In genomic region chr10:79986232-79986878, GRCm38 (mm10) we compare ENCODE assay signal across 7 mouse cellular contexts. TPM values are rescaled to one million over a fixed set of nuclear protein-coding genes. Genes with fewer than 3 reads are reported as not detected.
DNase-seq lines count a peak whose midpoint lies in the region; ATAC-seq and TF ChIP-seq lines count a peak whose summit lies in the region.

No protein-coding gene starts in this region.

- 35% methylated on average over 6 of the region's 6 CpGs for WGBS in embryonic facial prominence, embryonic 14.5 days
- whole genome bisulfite sequencing in liver, embryonic 16.5 days (ENCODE audit: insufficient replicate concordance) = 20% methylated on average over 6 of the region's 6 CpGs

- H3K4me3 ChIP-seq in MEL (ENCODE audit: control insufficient read depth in 1 of 2, insufficient read depth in 1 of 2, low read depth in 2 of 2, low read length in 2 of 2) = peak overlapping the region; percentile 55 to 62
- peak overlapping the region; percentile 74 for H3K4me3 ChIP-seq in embryonic facial prominence, embryonic 14.5 days (ENCODE audit: low read depth, low read length)
- peak overlapping the region; percentile 87 for H3K4me3 ChIP-seq in liver, embryonic 16.5 days (ENCODE audit: low read depth, low read length)

- no peak for TF ChIP-seq RAD21 in MEL (IDR thresholded peaks at IDR 0.05; ENCODE audit: low read depth, low read length)

- H3K9ac ChIP-seq in MEL (ENCODE audit: control insufficient read depth, low read depth, low read length, poor library complexity, severe bottlenecking) = peak overlapping the region; percentile 79
- H3K9ac ChIP-seq in embryonic facial prominence, embryonic 14.5 days (ENCODE audit: low read depth, low read length) = peak overlapping the region; percentile 87
- H3K9ac ChIP-seq in liver, embryonic 16.5 days (ENCODE audit: low read depth, low read length) = peak overlapping the region; percentile 92

- peaks cover 0 to 5% of the 10 kb centered on the region in 2 experiments; a peak in 2 of 4 replicates for H3K36me3 ChIP-seq in MEL (ENCODE audit: control insufficient read depth in 1 of 2, insufficient read depth in 2 of 2, low read length in 2 of 2)
- peaks cover 6% of the 10 kb centered on the region for H3K36me3 ChIP-seq in embryonic facial prominence, embryonic 14.5 days (ENCODE audit: control insufficient read depth, insufficient read depth, low read length)
- H3K36me3 ChIP-seq in liver, embryonic 16.5 days (ENCODE audit: control insufficient read depth, insufficient read depth) = no peaks in the 10 kb centered on the region

- no peak for ATAC-seq in embryonic facial prominence, embryonic 14.5 days (ENCODE audit: low read depth)
- peak; percentile 22 for ATAC-seq in liver, embryonic 16.5 days (ENCODE audit: low read depth)

- no peak for TF ChIP-seq CTCF in MEL (IDR thresholded peaks at IDR 0.05 in 2 of 3, conservative IDR thresholded peaks at IDR 0.05 in 1 of 3; ENCODE audit: control insufficient read depth in 1 of 3, insufficient read depth in 1 of 3, low read depth in 2 of 3, low read length in 3 of 3, poor library complexity in 1 of 3, severe bottlenecking in 1 of 3)

- peak overlapping the region; percentile 88 for H3K27ac ChIP-seq in MEL (ENCODE audit: control insufficient read depth, low read depth, low read length)
- H3K27ac ChIP-seq in embryonic facial prominence, embryonic 14.5 days (replicated peaks; ENCODE audit: low read depth, low read length) = peak overlapping the region; percentile 99
- peak overlapping the region; percentile 99 for H3K27ac ChIP-seq in liver, embryonic 16.5 days (ENCODE audit: low read length)

- TF ChIP-seq POLR2A in MEL (IDR thresholded peaks at IDR 0.05; ENCODE audit: control insufficient read depth in 1 of 2, insufficient read depth in 1 of 2, low read depth in 1 of 2, low read length in 2 of 2, poor library complexity in 1 of 2) = no peak

- peak overlapping the region; percentile 97 for H3K4me2 ChIP-seq in embryonic facial prominence, embryonic 14.5 days (ENCODE audit: low read depth, low read length)
- H3K4me2 ChIP-seq in liver, embryonic 16.5 days (ENCODE audit: low read depth, low read length) = peak overlapping the region; percentile 96

- no peaks in the 10 kb centered on the region for H3K27me3 ChIP-seq in MEL (ENCODE audit: control insufficient read depth in 1 of 2, insufficient read depth in 2 of 2, low read length in 2 of 2)
- no peaks in the 10 kb centered on the region for H3K27me3 ChIP-seq in embryonic facial prominence, embryonic 14.5 days (replicated peaks; ENCODE audit: control insufficient read depth, insufficient read depth, low read length)
- H3K27me3 ChIP-seq in liver, embryonic 16.5 days (ENCODE audit: control insufficient read depth, insufficient read depth, low read depth, low read length) = peaks cover 28% of the 10 kb centered on the region

- peaks cover 0 to 16% of the 10 kb centered on the region in 2 experiments; a peak in 2 of 4 replicates for H3K4me1 ChIP-seq in MEL (ENCODE audit: control insufficient read depth in 1 of 2, insufficient read depth in 2 of 2, low read length in 2 of 2)
- peaks cover 43% of the 10 kb centered on the region for H3K4me1 ChIP-seq in embryonic facial prominence, embryonic 14.5 days (ENCODE audit: control insufficient read depth, insufficient read depth, low read length)
- peaks cover 51% of the 10 kb centered on the region for H3K4me1 ChIP-seq in liver, embryonic 16.5 days (ENCODE audit: control insufficient read depth, low read depth, low read length)

- H3K9me3 ChIP-seq in MEL (replicated peaks; ENCODE audit: insufficient read depth, low read length) = no peaks in the 10 kb centered on the region
- 0 out of 2 replicates have a peak, but pooled peaks cover 1% of the 10 kb centered on the region for H3K9me3 ChIP-seq in embryonic facial prominence, embryonic 14.5 days (ENCODE audit: control insufficient read depth, low read length)
- no peaks in the 10 kb centered on the region for H3K9me3 ChIP-seq in liver, embryonic 16.5 days (replicated peaks; ENCODE audit: control insufficient read depth, low read length)

- no peak; a peak in 1 of 4 replicates for TF ChIP-seq EP300 in MEL (IDR thresholded peaks at IDR 0.05; ENCODE audit: low read depth in 1 of 2, low read length in 2 of 2)

- H3K79me2 ChIP-seq in MEL (ENCODE audit: control insufficient read depth, insufficient read depth, low read length, poor library complexity) = peaks cover 21% of the 10 kb centered on the region

- DNase-seq in A20 (ENCODE audit: low read depth, low spot score) = peak; percentile 57
- peak; percentile 63 for DNase-seq in MEL (ENCODE audit: low read depth, low spot score)
- DNase-seq in embryonic facial prominence, embryonic 14.5 days (ENCODE audit: low spot score) = no peak
- peak; percentile 42 to 67 for DNase-seq in heart, postnatal 14 days
- DNase-seq in spleen, postnatal 10 days (ENCODE audit: low spot score in 2 of 2) = peak; percentile 60 to 63
- DNase-seq in thymus, postnatal 36 days = no peak

- intact Hi-C loops in heart, postnatal 14 days (cut with DNase I) = loop anchor here (2.0 to 5.0 kb wide), 3 partner anchors 66 to 154 kb away; partner anchors contain the start of genes Cbarp and Stk11

TF ChIP-seq in MEL, 35 proteins besides CTCF, POLR2A, EP300 and RAD21:
- no peak for TF ChIP-seq TCF12 (IDR thresholded peaks at IDR 0.05; ENCODE audit: low read depth, low read length)
- TF ChIP-seq MXI1 (IDR thresholded peaks at IDR 0.05; ENCODE audit: low read depth, low read length) = peak; percentile 41; the same call in 1 of the 2 replicates
- peak; percentile 42 for TF ChIP-seq CHD1 (IDR thresholded peaks at IDR 0.05; ENCODE audit: low read depth, low read length)
- TF ChIP-seq ZMIZ1 (IDR thresholded peaks at IDR 0.05; ENCODE audit: low read depth, low read length) = no peak

RNA-seq across cellular contexts. Expression of gene Cnn2, which starts 2.0 kb away (rescaled TPM):
- 8.7 and 9.1 TPM in 2 replicates for total RNA-seq in MEL (2012; rRNA removed)
- polyA plus RNA-seq in MEL (2012; ENCODE audit: insufficient read depth in 1 of 2, insufficient read length in 2 of 2, low read depth in 1 of 2, low replicate concordance in 2 of 2, missing spikeins in 1 of 2) = 10 to 100 TPM in 1 of 2 experiments, not detected in 1; 25.3 TPM
- 293 and 304 TPM in 2 replicates for polyA plus RNA-seq in embryonic facial prominence, embryonic 14.5 days (2014; fragmentation: Nextera tagmentation; extraction: Ambion mirVana)
- 10 to 100 TPM; 36.2 to 45.9 TPM for total RNA-seq in heart, postnatal 14 days (2021)
- polyA plus RNA-seq in liver, embryonic 16.5 days (2015; fragmentation: Nextera tagmentation; extraction: Ambion mirVana) = 42.5 and 44.9 TPM in 2 replicates

RNA-seq across cellular contexts. Expression of gene Tmem259, which starts 2.2 kb away (rescaled TPM):
- total RNA-seq in MEL (2012; rRNA removed) = 58.2 and 62.0 TPM in 2 replicates
- polyA plus RNA-seq in MEL (2012; ENCODE audit: insufficient read depth in 1 of 2, insufficient read length in 2 of 2, low read depth in 1 of 2, low replicate concordance in 2 of 2, missing spikeins in 1 of 2) = 100 to 1,000 TPM in 1 of 2 experiments, not detected in 1; 150 TPM
- polyA plus RNA-seq in embryonic facial prominence, embryonic 14.5 days (2014; fragmentation: Nextera tagmentation; extraction: Ambion mirVana) = 20.6 and 22.3 TPM in 2 replicates
- total RNA-seq in heart, postnatal 14 days (2021) = 100 to 1,000 TPM; 124 to 125 TPM
- 3.0 and 4.8 TPM in 2 replicates for polyA plus RNA-seq in liver, embryonic 16.5 days (2015; fragmentation: Nextera tagmentation; extraction: Ambion mirVana)

RNA-seq across cellular contexts. Expression of gene Abca7, which starts 9.9 kb away (rescaled TPM):
- 7.4 and 7.7 TPM in 2 replicates for total RNA-seq in MEL (2012; rRNA removed)
- 10 to 100 TPM in 1 of 2 experiments, not detected in 1; 16.8 TPM for polyA plus RNA-seq in MEL (2012; ENCODE audit: insufficient read depth in 1 of 2, insufficient read length in 2 of 2, low read depth in 1 of 2, low replicate concordance in 2 of 2, missing spikeins in 1 of 2)
- 2.5 and 2.8 TPM in 2 replicates for polyA plus RNA-seq in embryonic facial prominence, embryonic 14.5 days (2014; fragmentation: Nextera tagmentation; extraction: Ambion mirVana)
- 1 to 10 TPM; 7.0 to 8.5 TPM for total RNA-seq in heart, postnatal 14 days (2021)
- polyA plus RNA-seq in liver, embryonic 16.5 days (2015; fragmentation: Nextera tagmentation; extraction: Ambion mirVana) = 8.6 and 9.0 TPM in 2 replicates

RNA-seq across cellular contexts. Expression of gene Grin3b, which starts 15.8 kb away (rescaled TPM):
- total RNA-seq in MEL (2012; rRNA removed) = 0.16 and 0.42 TPM in 2 replicates
- polyA plus RNA-seq in MEL (2012; ENCODE audit: insufficient read depth in 1 of 2, insufficient read length in 2 of 2, low read depth in 1 of 2, low replicate concordance in 2 of 2, missing spikeins in 1 of 2) = 1 to 10 TPM in 1 of 2 experiments, not detected in 1; 1.1 TPM
- polyA plus RNA-seq in embryonic facial prominence, embryonic 14.5 days (2014; fragmentation: Nextera tagmentation; extraction: Ambion mirVana) = 0.37 and 0.56 TPM in 2 replicates
- under 1 TPM; 0.10 to 0.19 TPM for total RNA-seq in heart, postnatal 14 days (2021)
- polyA plus RNA-seq in liver, embryonic 16.5 days (2015; fragmentation: Nextera tagmentation; extraction: Ambion mirVana) = 0.08 TPM in 1 of 2 replicates, not detected in the other

RNA-seq across cellular contexts. Expression of gene Wdr18, which starts 26.4 kb away (rescaled TPM):
- 94.5 and 107 TPM in 2 replicates for total RNA-seq in MEL (2012; rRNA removed)
- 10 to 100 TPM in 1 of 2 experiments, not detected in 1; 89.5 TPM for polyA plus RNA-seq in MEL (2012; ENCODE audit: insufficient read depth in 1 of 2, insufficient read length in 2 of 2, low read depth in 1 of 2, low replicate concordance in 2 of 2, missing spikeins in 1 of 2)
- polyA plus RNA-seq in embryonic facial prominence, embryonic 14.5 days (2014; fragmentation: Nextera tagmentation; extraction: Ambion mirVana) = 97.4 and 100 TPM in 2 replicates
- total RNA-seq in heart, postnatal 14 days (2021) = 10 to 100 TPM; 21.7 to 24.0 TPM
- 42.2 and 44.7 TPM in 2 replicates for polyA plus RNA-seq in liver, embryonic 16.5 days (2015; fragmentation: Nextera tagmentation; extraction: Ambion mirVana)

Comparison
In these comparisons a context has a peak if more than half of its experiments do, and no peak if none do; other contexts are left out.
1. DNase-seq: peak in A20 (single experiment), MEL (single experiment), heart, postnatal 14 days (2 of 2) and spleen, postnatal 10 days (2 of 2); none in embryonic facial prominence, embryonic 14.5 days (single experiment) and thymus, postnatal 36 days (0 of 2).
2. Peak in every context shown above with its lines, with median percentiles within 50 percentile points of each other: H3K27ac ChIP-seq, H3K4me3 ChIP-seq and H3K9ac ChIP-seq.